Mouse (Mus musculus) kidney, adult 2 months (tissue): ENCODE measurements around the gene Grk1. TPM values are rescaled to one million over a fixed set of nuclear protein-coding genes. Genes with fewer than 3 reads are reported as not detected.

Experiments
- DNase-seq: peaks from one replicate; pipeline ENCODE4 v3.0.0; 2021
- H3K27ac ChIP-seq: fragments of 200-500 bp; 2 replicates; pipeline ENCODE4 v1.5.1; 2012; ENCODE audit warnings: low read depth, low read length, control low read depth, inconsistent platforms; ENCODE audit not compliant: insufficient read depth
- H3K27me3 ChIP-seq: fragments of 200-500 bp; replicated peaks from 2 replicates; pipeline ENCODE4 v1.6.1; 2012; ENCODE audit warnings: mild to moderate bottlenecking, moderate library complexity, low read length, inconsistent platforms; ENCODE audit not compliant: control insufficient read depth, insufficient read depth
- H3K36me3 ChIP-seq: fragments of 200-500 bp; 2 replicates; pipeline ENCODE4 v1.6.1; 2012; ENCODE audit warnings: mild to moderate bottlenecking, moderate library complexity, low read length, inconsistent platforms; ENCODE audit not compliant: control insufficient read depth, insufficient read depth
- H3K4me1 ChIP-seq: fragments of 200-500 bp; 2 replicates; pipeline ENCODE4 v1.6.1; 2011; ENCODE audit warnings: low read length; ENCODE audit not compliant: control insufficient read depth, insufficient read depth
- H3K4me3 ChIP-seq: fragments of 200-500 bp; 2 replicates; pipeline ENCODE4 v1.5.1; 2011; ENCODE audit warnings: mild to moderate bottlenecking, low read depth, low read length, control low read depth; ENCODE audit not compliant: insufficient read depth
- CTCF ChIP-seq: fragments of 200-500 bp; conservative IDR thresholded peaks from 2 replicates; pipeline ENCODE4 v1.5.1; 2011; ENCODE audit warnings: low read depth, mild to moderate bottlenecking, control low read depth, low read length, moderate library complexity, mixed read lengths; ENCODE audit not compliant: insufficient read depth, insufficient read length
- POLR2A ChIP-seq: fragments of 200-500 bp; IDR thresholded peaks from one replicate; pipeline ENCODE4 v1.6.1; 2011; ENCODE audit warnings: low read depth, low read length, control low read depth
- WGBS: fragments of 180-500 bp; shearing (Covaris S2); methylation state at CpG from one replicate; pipeline ENCODE4 v1.1.7; 2018; 5-methylcytosine and 5-hydroxymethylcytosine counted together
- polyA plus RNA-seq: library from polyadenylated mRNA; depleted of rRNA; stranded (reverse); fragments of >200 nt; gene quantifications from 2 replicates; pipeline ENCODE4 v1.2.3, GENCODE M21; 2012; rRNA removed

The Grk1 gene
- 0.02 TPM in 1 of 2 replicates, not detected in the other for polyA plus RNA-seq

GRCm38 (mm10) chr8:13404666-13405131, at the start of gene Grk1:
Gene Grk1 (plus strand): TSS chr8:13405081.
- WGBS: 87% methylated on average over 5 of the region's 5 CpGs
- Histone ChIP-seq H3K36me3 (no peaks in the 10 kb centered on the region), H3K27me3 (no peaks in the 10 kb centered on the region), H3K4me1 (no peaks in the 10 kb centered on the region), H3K4me3 (no peak within 1 kb of the TSS), H3K27ac (no peak within 1 kb of the TSS)
- TF ChIP-seq CTCF (no peak), POLR2A (no peak)
- DNase-seq: no peak

- Histone ChIP-seq H3K36me3 (no peaks in the 10 kb centered on the region), H3K4me1 (no peaks in the 10 kb centered on the region), H3K27ac (no peak overlapping the region), H3K27me3 (no peaks in the 10 kb centered on the region), H3K4me3 (no peak overlapping the region)
- no peak for DNase-seq
- TF ChIP-seq CTCF (no peak), POLR2A (no peak)
- 78% methylated on average over 6 of the region's 6 CpGs for WGBS
Measured at GRCm38 (mm10) chr8:13356221-13356620, 48.7 kb upstream of the Grk1 start.

- no peak for DNase-seq
- Histone ChIP-seq H3K27ac (no peak overlapping the region), H3K36me3 (no peaks in the 10 kb centered on the region), H3K4me1 (no peaks in the 10 kb centered on the region), H3K27me3 (no peaks in the 10 kb centered on the region), H3K4me3 (no peak overlapping the region)
- WGBS: 59% methylated on average over 10 of the region's 10 CpGs
- TF ChIP-seq CTCF (no peak), POLR2A (no peak)
Measured at GRCm38 (mm10) chr8:13356681-13357080, 48.2 kb upstream of the Grk1 start.

DNA sequence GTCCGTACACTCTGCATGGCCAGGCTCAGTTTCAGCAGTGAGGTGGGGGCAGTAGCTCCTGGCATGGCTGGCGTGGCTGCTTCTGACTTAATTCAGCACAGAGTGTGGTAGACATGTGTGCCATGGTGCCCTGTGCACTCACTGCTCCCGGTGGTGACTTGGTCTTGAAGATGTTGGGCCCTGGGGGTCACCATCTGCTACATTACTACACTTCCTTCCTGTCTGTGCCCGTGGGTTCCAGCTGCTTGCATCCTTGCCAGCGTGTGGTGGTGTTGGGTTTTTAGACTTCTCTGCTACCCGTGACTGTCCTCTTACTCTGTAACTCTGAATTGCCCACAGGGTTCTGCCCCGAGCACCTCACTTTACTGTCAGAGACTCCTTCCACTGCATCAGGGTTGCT, 44.7 kb upstream of the Grk1 start:
- H3K4me1 ChIP-seq: no peaks in the 10 kb centered on the region
- no peaks in the 10 kb centered on the region for H3K36me3 ChIP-seq
- WGBS: 78% methylated on average over 7 of the region's 7 CpGs
- TF ChIP-seq CTCF (no peak), POLR2A (no peak)
- H3K4me3 ChIP-seq: no peak overlapping the region
- DNase-seq: no peak
- H3K27me3 ChIP-seq: no peaks in the 10 kb centered on the region
- no peak overlapping the region for H3K27ac ChIP-seq

DNA sequence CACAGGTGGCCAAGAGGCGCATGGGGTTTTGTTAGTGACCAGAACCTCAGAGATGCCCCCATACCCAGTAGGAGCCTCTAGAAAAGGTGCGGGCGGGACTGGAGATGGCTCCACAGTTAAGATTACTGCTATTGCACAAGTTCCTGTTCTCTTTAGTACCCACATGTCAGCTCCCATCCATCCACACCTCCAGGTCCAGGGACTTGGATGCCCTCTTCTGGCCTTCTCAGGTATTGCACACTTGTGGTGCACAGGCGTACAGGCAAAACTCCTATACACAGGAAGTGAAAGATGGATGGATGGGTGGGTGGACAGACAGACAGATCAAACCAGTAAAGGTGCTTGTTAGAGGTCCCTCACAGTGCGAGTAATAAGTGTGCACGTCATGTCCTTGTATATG, 43.0 kb upstream of the Grk1 start:
- H3K36me3 ChIP-seq: no peaks in the 10 kb centered on the region
- TF ChIP-seq POLR2A: no peak
- TF ChIP-seq CTCF: 0 out of 2 replicates have a peak, but pooled peaks have one; percentile 23
- WGBS: 98% methylated on average over 6 of the region's 6 CpGs

DNA sequence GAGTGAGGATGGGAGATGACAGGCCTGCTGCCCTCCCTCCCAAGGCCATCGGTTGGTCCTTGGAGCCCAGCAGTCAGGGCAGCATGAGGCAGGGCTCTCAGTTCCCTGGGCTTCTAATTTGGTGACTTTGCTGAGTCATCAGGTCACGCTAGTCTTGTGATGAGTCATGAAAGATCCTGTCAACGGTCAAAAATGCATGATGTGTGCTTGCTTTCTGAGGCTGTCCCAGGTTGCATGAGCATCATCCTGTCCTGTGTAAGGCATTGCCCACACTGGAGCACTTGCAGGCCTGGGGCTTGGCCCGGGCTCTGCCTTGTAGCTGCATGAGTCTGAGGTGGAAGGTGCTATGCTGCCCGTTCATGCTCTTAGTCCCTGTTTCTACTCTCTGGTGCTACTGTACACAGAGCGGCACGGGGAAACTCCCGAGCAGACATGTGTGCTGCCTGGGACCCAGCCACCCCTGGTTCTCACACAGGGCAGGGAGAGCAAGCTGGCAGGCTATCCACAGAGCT, 31.7 kb upstream of the Grk1 start:
- H3K27ac ChIP-seq: no peak overlapping the region
- H3K4me1 ChIP-seq: no peaks in the 10 kb centered on the region
- no peaks in the 10 kb centered on the region for H3K27me3 ChIP-seq
- TF ChIP-seq CTCF: no peak
- no peak for TF ChIP-seq POLR2A
- H3K4me3 ChIP-seq: no peak overlapping the region
- no peak for DNase-seq
- 80% methylated on average over 8 of the region's 8 CpGs for WGBS
- H3K36me3 ChIP-seq: no peaks in the 10 kb centered on the region; the same call in 1 of the 2 replicates

More for the DNA sequence above, 43.0 kb upstream of the Grk1 start:
- Histone ChIP-seq H3K4me3 (no peak overlapping the region), H3K4me1 (no peaks in the 10 kb centered on the region), H3K27ac (no peak overlapping the region), H3K27me3 (no peaks in the 10 kb centered on the region)
- DNase-seq: no peak

DNA sequence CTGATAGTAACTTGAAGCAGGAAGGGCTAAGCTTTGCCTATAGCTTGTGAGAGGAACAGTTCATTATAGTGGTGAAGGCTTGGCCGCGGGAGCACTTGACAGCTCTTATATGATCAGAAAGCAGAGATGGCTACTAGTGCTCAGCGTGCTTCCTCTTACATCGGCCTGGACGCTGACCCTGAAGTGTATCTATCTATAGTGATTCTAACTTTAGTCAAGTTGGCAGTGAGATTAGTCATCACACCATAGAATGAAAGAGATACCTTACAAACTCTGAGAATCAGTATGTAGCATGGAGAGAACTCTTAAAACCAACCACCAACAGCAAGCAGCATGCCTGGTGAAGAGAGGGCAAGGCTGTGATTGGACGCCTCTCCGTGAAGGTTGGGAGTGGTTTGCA, 23.3 kb upstream of the Grk1 start:
- no peak for TF ChIP-seq POLR2A
- TF ChIP-seq CTCF: no peak
- Histone ChIP-seq H3K4me1 (no peaks in the 10 kb centered on the region), H3K27me3 (no peaks in the 10 kb centered on the region), H3K4me3 (no peak overlapping the region), H3K36me3 (no peaks in the 10 kb centered on the region), H3K27ac (no peak overlapping the region)
- no peak for DNase-seq
- WGBS: 87% methylated on average over 7 of the region's 7 CpGs

DNA sequence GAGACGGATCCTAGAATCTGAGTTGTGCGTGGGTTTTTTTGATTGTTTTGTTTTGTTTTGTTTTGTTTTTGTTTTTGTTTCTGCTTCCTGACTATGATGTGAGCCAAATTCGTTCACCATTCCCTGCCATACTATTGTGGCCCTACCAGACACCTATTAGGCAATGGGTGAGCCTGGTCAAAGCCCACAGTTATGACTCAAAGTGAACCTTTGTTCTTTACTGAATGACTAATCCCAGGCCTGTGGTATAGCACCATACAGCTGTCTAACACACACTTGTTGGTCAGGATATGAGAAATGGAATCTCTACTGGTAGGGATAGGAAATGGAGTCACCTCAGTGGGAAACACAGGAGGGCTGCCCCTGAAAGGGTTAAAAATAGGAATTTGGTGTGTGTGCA, 22.3 kb upstream of the Grk1 start:
- Histone ChIP-seq H3K4me1 (no peaks in the 10 kb centered on the region), H3K27ac (no peak overlapping the region), H3K27me3 (no peaks in the 10 kb centered on the region), H3K36me3 (no peaks in the 10 kb centered on the region), H3K4me3 (no peak overlapping the region)
- WGBS: 81% methylated on average over 3 of the region's 3 CpGs
- no peak for DNase-seq
- no peak for TF ChIP-seq CTCF
- TF ChIP-seq POLR2A: no peak
